Mouse (Mus musculus) layer of hippocampus, adult 18-20 months (tissue): ENCODE results near the gene Klf9. TPM values are rescaled to one million over a fixed set of nuclear protein-coding genes. Genes with fewer than 3 reads are reported as not detected.

ENCODE experiments used
- DNase-seq, 2 experiments: peaks; one replicate each; pipeline ENCODE4 v3.0.0; 2022; ENCODE audit warnings: low spot score in 2 of 2
- total RNA-seq, 2 experiments: library from RNA; stranded (reverse); gene quantifications; 2 replicates each; pipeline ENCODE4 v1.2.3; 2021

The Klf9 gene
- total RNA-seq, 2 experiments from 2014 or later, result 163 to 172 TPM

DNA sequence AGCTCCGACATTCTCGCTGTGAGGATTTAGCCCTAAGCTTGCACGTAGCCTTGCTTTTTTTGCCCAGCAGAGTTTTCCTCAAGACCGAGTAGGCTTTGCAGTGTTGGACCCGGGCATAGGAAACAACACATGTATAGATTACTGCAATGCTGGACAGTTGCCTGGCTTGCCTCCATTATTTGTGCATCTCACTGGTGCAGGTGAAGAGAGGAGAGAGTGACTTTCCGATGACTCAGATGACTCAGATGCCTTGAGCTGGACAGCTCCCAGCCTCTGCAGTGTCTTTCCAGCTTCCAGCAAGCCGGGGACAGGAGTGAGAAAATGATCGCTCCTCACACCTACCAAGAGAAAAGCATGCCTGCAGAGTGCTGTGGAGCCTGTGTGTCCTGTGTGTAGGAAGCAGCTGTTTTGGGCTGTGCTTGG, 21.4 kb downstream of the Klf9 start:
- DNase-seq, result no peak

DNA sequence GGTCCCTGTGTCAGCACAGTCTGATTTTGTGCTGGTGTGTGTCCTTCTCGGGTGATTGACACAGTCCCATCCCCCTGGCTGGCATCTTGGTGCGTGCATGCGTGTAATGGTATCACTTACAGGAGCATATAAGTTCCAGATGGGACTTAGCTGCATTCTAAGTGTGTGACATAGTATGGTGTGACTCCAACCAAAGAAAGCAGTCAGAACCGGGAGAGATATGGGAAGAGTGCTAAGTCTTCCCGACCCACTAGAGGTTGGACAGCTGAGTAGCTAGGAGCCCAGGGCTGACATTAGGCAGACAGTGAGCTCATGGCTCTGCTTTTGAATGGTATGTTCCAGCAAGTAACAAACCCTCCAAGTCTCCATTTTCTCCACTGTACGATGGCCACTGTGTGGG, 21.9 kb downstream of the Klf9 start:
- DNase-seq, result no peak

DNA sequence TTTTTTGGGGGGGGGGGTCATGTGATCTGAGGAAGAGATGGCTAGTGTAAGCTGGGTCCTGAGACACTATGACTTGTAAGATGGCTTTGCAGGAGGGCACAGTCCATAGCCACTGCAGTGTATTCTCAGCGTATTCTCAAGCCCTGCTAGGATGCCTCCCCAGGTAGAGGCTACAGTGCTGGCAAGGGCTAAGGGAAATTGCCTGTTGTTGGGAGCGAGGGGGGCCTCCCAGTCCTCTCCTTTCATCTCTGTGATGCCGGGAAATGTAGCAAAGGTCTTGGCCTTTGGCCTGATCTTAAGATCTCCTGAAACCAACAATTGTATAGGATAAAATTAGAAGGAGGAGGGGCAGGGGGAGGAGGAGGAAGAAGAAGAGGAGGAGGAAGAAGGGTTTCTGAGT, 22.3 kb downstream of the Klf9 start:
- no peak for DNase-seq

DNA sequence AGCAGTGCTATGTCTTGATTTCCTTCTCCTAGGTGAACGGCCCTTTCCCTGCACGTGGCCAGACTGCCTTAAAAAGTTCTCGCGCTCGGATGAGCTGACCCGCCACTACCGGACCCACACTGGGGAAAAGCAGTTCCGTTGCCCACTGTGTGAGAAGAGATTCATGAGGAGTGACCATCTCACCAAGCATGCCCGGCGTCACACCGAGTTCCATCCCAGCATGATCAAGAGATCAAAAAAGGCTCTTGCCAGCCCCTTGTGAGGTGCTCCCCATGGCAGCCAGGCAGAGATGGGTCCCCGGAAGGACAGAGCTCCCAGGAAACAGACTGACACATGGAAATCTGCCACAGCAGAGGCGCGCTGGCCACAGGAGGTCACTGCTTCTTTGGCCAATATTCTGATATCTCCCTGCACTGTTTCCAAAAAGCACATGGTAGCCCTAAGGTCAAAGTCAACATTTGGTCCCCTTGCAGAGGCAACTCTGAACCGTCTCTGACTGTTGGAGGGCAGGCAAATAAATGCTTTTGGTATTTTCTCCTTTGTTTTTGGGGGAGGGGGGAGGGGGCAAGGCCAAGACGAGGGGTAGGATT, 23.7 kb downstream of the Klf9 start:
- no peak for DNase-seq

DNA sequence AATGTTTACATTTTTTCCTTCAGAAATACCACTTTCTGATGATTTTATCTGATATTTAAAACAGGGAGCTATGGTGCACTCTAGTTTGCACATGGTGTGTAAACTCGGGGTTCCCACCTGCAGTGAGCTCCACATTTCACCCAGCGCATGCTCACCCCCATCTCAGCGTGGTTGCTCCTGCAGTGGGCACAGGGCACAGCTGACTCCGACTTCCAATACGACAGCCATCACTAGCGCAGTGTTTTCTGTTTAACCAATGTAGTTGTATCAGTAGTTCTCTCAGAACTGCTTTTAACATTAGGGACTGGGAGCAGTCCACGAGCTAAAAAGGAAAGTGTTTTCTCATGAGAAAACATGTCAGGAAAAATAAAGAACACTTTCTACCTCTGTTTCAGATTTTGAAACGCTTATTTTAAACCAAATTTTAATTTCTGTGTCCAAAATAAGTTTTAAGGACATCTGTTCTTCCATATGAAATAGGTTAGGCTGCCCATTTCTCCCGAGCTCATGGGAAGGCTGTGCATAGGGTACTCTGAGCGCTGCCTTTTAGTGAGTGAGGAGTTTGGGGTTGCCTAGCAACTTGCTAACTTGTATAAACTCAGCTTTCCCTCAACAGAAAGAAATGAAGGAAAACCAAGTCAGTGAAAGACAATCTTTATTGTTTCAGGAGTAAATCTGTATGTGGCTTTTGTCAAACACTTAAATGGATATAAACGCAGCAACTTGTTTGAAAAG, 25.7 kb downstream of the Klf9 start:
- no peak for DNase-seq

DNA sequence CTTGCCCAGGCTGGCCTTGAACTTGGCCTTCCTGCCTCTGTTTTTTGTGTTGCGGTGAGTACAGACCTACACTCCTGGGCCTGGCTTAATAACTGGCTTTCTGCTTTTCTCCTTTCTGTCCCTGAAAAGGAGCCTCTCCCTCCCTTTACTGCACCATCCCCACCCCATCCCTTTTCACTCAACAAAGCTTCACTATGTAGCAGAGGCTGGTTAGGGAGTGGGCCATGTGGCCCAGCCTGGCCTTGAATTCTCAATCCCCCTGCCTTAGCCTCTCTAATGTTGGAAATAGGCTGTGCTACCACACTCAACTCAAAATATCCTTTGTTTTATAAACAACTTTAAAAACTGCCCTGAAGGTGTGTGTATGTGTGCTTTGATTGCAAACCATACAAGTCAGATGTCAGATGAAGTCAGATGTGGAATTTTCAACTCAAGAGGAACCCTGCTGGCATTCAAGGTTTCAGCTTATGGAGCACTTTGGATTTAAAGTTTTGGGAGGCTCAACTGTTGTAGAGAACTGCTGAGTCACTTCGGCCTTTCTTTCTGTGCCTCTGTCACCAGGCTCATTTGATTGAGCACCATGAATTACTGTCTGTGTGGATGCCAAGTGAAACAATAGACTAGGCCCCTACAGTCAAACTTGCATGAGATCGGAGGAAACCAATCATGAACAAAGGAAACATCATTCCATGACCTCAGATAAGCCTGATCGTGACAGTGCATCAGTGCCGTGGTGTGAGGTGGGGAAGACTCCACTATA, 28.1 kb downstream of the Klf9 start:
- no peak for DNase-seq

DNA sequence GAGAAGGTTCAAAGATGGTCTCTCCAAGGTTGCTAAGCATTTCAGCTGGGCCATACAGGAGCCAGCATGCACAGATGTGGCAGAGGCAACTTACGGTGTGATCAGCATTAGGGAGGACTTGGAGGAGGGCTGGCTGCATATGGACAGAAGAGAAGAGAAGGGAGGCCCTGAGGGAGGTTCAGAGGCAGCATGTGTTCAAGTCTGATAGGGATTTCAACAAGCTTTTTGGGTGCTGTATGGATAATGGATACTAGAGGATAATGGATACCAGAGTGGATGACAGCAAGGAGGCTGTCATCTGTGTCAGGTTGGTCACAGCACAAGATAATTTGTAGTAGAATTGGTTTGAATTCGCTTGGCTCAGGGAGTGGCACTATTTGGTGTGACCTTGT, 28.6 kb downstream of the Klf9 start:
- no peak for DNase-seq

DNA sequence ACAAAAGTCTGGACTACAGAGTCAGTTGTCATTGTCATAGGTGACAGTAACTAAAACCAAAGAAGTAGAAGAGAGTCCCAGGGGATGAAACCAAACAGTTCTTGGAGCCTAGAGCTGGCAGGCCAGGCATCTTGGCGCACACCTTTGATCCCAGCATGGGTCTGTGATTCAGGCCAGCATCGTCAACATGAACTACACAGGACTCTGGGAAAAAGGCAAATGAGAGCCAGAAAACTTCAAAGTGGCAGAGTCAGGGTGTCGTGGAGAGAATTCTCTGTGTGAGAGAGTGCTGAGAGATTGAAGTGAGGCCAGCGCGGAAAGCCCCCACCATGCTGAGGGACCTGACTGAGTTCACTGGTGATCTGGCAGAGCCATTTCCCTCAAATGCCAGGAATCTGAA, 29.4 kb downstream of the Klf9 start:
- DNase-seq, result no peak

DNA sequence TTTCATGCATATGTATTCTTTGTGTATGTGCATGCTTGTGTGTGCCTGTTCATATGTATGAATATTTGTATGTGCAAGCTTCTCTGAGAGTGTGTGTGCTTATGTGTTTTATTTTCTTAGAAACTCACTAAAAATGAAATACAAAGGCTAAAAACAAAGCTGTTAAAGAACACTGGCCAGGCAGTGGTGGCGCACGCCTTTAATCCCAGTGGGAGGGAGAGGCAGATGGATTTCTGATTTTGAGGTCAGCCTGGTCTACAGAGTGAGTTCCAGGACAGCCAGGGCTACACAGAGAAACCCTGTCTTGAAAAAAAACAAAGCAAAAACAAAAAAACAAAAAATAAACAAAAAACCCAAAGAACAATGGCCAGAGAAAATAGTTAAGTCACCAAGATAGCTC, 30.1 kb downstream of the Klf9 start:
- DNase-seq, result no peak

DNA sequence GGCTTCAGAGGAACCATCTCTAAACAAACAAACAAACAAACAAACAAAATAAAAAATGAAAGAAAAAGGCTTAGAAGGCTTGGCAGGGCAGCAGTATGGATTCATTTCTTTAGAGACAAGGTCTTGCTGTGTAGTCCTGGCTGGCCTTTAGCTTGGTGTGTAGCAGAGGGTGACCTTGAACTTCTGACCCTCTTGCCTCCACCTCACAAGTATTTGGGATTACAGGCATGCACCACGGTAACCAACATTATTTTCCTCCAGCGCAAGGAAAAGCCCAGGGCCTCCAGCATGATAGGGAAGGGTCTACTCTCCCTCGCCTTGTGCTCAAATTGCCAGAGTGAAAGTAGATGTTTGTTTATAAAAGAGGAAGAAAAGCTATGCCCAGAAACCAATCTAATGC, 34.1 kb downstream of the Klf9 start:
- DNase-seq, result no peak

DNA sequence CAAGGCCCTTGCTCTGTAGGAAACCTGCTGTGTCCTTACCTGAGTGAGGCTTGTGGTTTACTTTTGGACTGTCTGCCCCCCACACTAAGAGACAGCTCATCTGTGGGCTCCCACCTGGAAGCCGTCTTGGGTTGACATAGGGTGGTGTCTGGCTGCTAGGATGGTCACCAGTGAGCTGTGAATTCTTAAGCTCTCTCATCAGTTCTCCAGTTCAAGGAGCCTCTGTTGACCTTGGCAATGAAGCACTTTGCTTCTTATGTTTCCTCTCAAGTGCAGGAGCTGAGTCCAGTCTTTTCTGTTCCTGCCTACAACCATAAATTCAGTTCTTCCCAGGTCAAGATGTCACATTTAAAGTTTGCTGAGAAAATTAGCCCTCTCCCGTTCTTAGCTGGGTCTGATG, 34.5 kb downstream of the Klf9 start:
- no peak for DNase-seq

DNA sequence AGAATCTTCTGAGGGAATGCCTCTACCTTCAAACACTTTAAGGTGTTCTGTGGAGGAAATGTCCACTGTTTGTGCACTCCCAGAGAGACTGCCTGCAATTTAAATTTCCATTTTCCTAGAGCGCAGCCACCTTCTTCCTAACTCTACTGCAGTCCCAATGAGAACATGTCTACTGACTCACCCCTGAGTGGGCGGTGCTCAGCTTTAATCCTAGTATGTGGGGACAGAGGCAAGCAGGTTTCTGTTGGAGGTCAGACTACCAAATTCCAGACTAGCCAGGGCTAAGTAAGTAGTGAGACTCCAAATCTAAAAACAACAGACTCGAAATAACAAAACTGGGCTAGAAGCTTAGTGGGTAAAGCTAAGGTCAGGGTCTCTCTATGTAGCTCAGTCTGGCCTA, 37.5 kb downstream of the Klf9 start:
- no peak for DNase-seq

DNA sequence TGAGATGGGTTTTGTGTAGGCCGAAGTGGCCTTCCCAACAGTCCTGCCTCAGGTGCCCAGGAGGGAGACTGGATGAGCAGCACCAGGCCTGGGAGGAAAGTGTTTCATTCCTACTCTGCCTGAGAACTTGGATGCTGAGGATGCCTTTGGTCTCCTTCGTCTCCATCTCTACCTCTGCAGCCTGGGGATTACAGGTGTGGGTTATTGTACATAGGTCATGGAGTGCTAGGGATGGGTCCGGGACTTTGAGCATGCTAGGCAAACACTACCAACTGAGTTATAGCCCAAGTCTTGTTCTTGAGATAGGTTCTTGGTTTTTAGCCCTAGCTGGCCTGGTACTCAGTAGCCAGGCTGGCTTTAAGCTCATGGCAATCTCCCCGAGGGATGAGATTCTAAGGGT, 42.5 kb downstream of the Klf9 start:
- no peak for DNase-seq

DNA sequence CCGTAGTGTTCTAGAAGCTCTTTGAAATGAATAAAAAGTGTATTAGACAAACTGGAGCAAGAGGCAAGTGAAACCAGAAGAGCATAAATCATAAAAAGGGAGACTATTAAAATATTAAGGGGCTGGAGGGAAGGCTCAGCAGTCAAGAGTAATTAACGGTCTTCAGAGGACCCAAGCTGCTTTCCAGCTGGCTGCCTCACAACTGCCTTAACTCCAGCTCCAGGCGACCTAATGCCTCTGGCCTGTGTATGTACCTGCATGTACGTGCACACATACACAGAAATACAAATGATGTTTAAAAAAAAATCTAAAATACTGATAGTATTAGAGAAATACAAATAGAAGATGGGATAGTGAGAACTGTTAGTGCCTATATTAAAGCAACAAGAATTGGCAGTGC, 43.0 kb downstream of the Klf9 start:
- DNase-seq, result no peak

DNA sequence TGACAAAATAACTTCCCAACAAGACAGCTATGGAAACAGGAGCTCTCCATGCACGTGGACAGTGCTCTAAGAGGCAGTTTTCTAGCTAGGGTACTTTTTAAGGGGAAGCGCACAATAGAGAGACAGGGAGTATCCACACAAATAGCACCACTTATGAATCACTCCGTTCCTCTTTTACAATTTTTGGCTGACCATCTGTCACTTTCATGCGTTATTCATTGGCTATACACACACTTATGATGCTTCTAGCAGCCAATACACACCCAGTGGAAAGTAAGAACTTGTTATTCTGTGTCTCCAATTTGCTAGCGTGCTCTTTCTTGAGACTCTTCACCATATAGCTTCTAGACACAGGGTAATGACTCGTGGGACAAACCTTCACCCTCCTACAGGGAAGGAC, 46.7 kb downstream of the Klf9 start:
- DNase-seq, result peak in 1 of 2 experiments; percentile 63

DNA sequence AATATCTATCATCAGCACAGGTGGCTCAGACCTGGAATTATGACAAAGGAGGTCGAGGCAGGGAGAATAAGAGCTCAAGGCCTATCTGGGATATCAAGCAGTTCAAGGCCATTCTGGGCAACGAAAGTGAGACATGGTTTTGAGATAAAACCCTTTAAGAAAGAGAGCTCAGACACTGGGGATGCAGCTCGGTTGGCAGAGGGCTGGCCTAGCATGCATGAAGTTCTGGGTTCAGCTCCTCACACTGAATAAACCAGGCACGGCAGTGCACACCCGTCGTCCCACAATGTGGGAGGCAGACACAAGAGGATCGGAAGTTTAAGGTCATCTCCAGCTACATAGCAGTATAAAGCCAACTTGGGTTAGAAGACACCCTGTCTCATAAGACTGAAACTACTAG, 48.0 kb downstream of the Klf9 start:
- no peak for DNase-seq

DNA sequence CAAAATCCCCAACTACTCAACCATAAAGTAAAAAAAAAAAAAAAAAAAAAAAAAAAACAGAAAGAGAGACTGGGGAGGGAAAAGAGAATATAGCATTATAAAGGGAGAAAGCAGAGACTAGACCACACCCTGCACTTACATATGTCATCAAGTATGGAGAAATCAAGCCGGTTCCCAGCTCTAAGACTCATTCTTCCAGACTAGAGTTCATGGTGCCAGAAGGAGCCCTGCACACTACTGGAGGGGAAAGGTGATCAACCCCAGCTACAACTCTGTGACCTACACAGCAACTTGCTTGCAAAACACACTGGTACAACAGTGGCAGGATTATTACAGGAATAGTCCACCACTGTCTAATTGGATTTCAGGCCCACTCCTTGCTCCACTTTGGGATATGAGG, 48.7 kb downstream of the Klf9 start:
- no peak for DNase-seq

DNA sequence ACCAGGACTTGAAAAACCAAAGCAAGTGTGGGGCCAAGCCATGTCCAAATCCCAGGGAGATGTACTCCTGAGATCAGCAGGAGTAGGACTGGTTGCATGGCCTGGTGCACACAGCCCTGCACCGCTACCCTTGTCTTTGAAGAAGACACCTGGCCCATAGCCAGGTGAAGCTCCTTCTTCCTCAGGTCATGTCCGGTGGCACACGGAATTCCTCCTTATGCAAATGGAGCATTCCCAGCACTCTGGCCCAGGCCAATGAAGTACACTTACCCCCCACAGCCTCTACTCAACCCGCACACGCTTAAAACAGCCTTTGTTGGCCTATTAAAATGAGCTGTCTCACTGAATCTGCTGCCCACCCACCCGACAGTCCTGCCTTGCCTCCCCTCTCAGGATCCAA, 50.5 kb downstream of the Klf9 start:
- no peak for DNase-seq

DNA sequence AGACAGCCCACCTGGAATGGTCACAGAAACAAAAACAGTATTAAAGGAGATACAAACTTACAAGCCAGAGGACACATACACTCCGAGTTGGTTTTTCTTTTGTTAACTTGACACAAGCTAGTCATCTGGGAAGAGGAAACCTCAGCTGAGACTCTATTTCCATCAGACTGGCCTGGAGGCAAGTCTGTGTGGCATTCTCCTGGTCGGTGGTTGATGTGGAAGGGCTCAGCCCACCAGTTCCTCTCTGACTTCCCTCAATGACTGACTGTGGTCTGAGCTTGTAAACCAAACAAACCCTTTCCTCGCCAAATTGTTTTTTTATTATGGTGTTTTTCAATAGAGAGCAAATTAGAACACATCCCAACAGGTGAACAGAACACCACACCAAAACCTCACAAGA, 52.0 kb downstream of the Klf9 start:
- no peak for DNase-seq

DNA sequence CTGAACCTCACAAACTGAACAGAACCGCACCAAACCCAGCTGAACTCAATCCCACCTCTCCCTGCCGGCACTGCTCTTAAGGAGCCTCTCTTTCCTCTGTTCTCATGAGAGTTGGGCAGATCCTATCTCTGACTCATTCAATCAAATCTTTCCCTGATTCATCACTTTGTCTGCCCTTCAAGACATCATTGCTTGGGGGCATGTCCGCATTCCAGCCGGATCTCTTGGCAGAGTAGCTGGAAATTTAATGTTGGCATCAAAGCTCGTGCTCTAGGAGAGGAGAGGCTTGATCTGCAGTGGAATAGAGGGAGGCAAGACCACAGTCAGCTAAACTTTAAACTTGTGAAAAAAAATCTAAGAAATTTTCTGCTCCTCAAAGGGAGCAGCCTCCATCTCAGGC, 61.1 kb downstream of the Klf9 start:
- no peak for DNase-seq

DNA sequence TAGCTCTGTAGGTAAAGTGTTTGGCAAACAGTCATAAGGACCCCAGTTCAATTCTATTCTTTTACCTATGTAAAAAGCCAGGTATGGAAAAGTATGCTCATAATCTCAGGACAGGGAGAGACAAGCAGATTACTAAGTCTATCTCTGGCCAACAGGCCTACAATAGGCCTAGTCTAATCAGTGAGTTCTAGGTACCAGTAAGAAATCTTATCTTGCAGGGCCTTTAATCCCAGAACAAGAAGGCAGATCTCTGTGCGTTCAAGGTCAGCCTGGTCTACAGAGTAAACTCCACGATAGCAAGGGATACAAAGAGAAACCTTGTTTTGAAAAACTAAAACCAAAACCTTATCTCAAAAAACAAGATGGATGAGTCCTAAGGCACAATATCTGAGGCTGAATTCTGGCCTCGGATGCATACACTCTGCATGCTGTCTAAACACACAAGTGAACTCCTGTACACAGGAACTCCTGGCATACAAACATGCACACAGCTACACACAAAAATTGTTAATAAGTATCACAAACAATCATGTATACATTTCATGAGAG, 62.6 kb downstream of the Klf9 start:
- no peak for DNase-seq

DNA sequence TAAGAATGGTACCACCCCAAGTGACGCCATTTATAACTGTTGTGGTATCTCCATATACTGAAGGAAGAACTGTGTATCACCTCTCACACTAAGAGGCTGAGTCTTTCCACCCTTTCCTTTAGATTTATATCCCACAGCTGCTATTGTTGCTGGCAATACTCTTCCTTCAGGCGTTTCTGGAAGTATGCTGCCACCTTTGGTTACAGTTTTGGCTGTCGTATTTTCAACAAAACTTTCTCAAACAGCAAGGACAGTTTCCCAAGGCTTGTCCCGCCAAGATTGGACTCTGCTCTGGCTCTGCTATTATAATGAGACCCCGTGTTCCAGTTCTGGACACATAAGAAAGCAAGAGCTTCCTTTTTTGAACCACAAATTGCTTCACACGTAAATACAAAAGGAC, 70.3 kb downstream of the Klf9 start:
- DNase-seq, result no peak
